Mouse (Mus musculus) liver, embryonic 14.5 days (tissue): ENCODE data around the gene Rgs7bp. TPM values are rescaled to one million over a fixed set of nuclear protein-coding genes. Genes with fewer than 3 reads are reported as not detected.

ENCODE experiments used
- ATAC-seq: fragments of 200-750 bp; cut with Nextera tagmentation; 2 replicates; pipeline ENCODE4 v1.8.0; 2017; ENCODE audit warnings: moderate number of reproducible peaks, mild to moderate bottlenecking, moderate library complexity; ENCODE audit not compliant: insufficient read depth
- DNase-seq, 3 experiments: peaks; one replicate each; pipeline ENCODE4 v3.0.0-alpha.2; 2012 to 2013; ENCODE audit warnings: low read depth in 3 of 3, low spot score in 3 of 3
- H3K27ac ChIP-seq: fragments of 300-500 bp; sonication (generic); 2 replicates; pipeline ENCODE4 v1.5.1; 2014; ENCODE audit warnings: moderate library complexity, mild to moderate bottlenecking, control low read depth, inconsistent platforms
- H3K27me3 ChIP-seq: fragments of 300-500 bp; sonication (generic); 2 replicates; pipeline ENCODE4 v1.6.1; 2014; ENCODE audit warnings: mild to moderate bottlenecking, low read length, moderate library complexity; ENCODE audit not compliant: control insufficient read depth, insufficient read depth
- H3K36me3 ChIP-seq: fragments of 300-500 bp; sonication (generic); replicated peaks from 2 replicates; pipeline ENCODE4 v1.6.1; 2014; ENCODE audit warnings: low read depth; ENCODE audit not compliant: control insufficient read depth, insufficient read depth
- H3K4me1 ChIP-seq, 2 experiments: fragments of 200-500 bp in 1 of 2; fragments of 300-500 bp in 1 of 2; sonication (generic) in 1 of 2; replicated peaks; 2 replicates each; pipeline ENCODE4 v1.6.1; 2012 to 2014; ENCODE audit warnings: antibody characterized with exemption in 1 of 2, inconsistent platforms in 1 of 2, low read length in 1 of 2; ENCODE audit not compliant: control insufficient read depth in 2 of 2, insufficient read depth in 2 of 2
- H3K4me2 ChIP-seq: fragments of 300-500 bp; sonication (generic); 2 replicates; pipeline ENCODE4 v1.6.1; 2014; ENCODE audit warnings: low read depth, mild to moderate bottlenecking, control low read depth, moderate library complexity
- H3K4me3 ChIP-seq, 2 experiments: fragments of 200-500 bp in 1 of 2; fragments of 300-500 bp in 1 of 2; sonication (generic) in 1 of 2; 2 replicates each; pipeline ENCODE4 v1.5.1; 2012 to 2014; ENCODE audit warnings: low read depth in 2 of 2, low read length in 2 of 2, mild to moderate bottlenecking in 2 of 2, control low read depth in 1 of 2, inconsistent platforms in 1 of 2, moderate library complexity in 1 of 2; ENCODE audit not compliant: insufficient read depth in 1 of 2
- H3K9ac ChIP-seq: fragments of 300-500 bp; sonication (generic); replicated peaks from 2 replicates; pipeline ENCODE4 v1.6.1; 2014; ENCODE audit warnings: mild to moderate bottlenecking, control low read depth, moderate library complexity
- H3K9me3 ChIP-seq: fragments of 300-500 bp; sonication (generic); 2 replicates; pipeline ENCODE4 v1.6.1; 2016; ENCODE audit warnings: low read length, mixed read lengths; ENCODE audit not compliant: control insufficient read depth
- CTCF ChIP-seq: IDR thresholded peaks from 2 replicates; pipeline ENCODE4 v1.5.1; 2016; ENCODE audit warnings: antibody characterized with exemption, low read depth, control low read depth
- EP300 ChIP-seq: IDR thresholded peaks from 2 replicates; pipeline ENCODE4 v1.6.1; 2016; ENCODE audit warnings: antibody characterized with exemption, low read depth
- WGBS: fragments of 180-500 bp; shearing (Covaris S2); extraction: QIAGEN DNeasy Blood & Tissue Kit; methylation state at CpG from one replicate; pipeline ENCODE4 v1.1.7; 2014; ENCODE audit not compliant: insufficient replicate concordance; 5-methylcytosine and 5-hydroxymethylcytosine counted together
- polyA plus RNA-seq, 2 experiments: library from polyadenylated mRNA; depleted of rRNA in 1 of 2; stranded (reverse) in 1 of 2; unstranded in 1 of 2; fragments of >200 nt; fragmentation: Nextera tagmentation in 1 of 2; extraction: Ambion mirVana in 1 of 2; gene quantifications; 2 replicates each; pipeline versions ENCODE4 v1.2.1 to v1.2.3; 2012 to 2014

The Rgs7bp gene
- polyA plus RNA-seq, 2 experiments, result 0.20 to 0.23 TPM

DNA sequence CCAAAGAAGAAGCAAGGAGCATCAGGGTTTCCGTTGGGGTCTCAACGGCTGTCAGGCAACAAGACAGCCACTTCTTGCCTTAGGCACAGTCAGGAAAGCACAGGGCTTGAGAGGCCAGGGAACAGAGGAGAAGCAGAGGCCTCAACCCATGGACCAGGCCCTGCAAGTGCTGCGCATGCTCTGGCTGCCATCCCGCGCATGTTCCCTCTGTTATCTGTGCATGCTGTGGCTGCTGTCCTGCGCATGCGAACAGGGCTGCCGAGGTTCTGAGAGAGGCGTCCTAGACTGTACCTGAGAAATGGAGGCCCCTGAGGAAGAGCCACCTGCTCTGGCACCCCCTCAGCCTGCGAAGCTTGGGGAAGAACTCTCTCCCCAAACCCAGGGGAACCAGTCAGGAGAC, 27.1 kb upstream of the Rgs7bp start, which contains the start of gene 4933425L06Rik:
4933425L06Rik (plus strand) TSS at position 261 of the 400 bp plus-strand sequence.
- Histone ChIP-seq H3K9me3 (no peaks in the 10 kb centered on the region), H3K27me3 (no peaks in the 10 kb centered on the region), H3K4me3 (no peak within 1 kb of the TSS), H3K36me3 (no peaks in the 10 kb centered on the region), H3K4me2 (no peak within 1 kb of the TSS), H3K27ac (no peak within 1 kb of the TSS), H3K4me1 (no peaks in the 10 kb centered on the region), H3K9ac (no peak within 1 kb of the TSS)
- WGBS, result 79% methylated on average over 10 of the region's 10 CpGs
- DNase-seq, result no peak
- no peak for TF ChIP-seq CTCF
- no peak for TF ChIP-seq EP300
- no peak for ATAC-seq

GRCm38 (mm10) chr13:105066890-105067845, 12.4 kb upstream of the Rgs7bp start:
- H3K27me3 ChIP-seq, result no peaks in the 10 kb centered on the region
- TF ChIP-seq EP300 (no peak), CTCF (no peak)
- peaks cover 0 to 2% of the 10 kb centered on the region in 2 experiments; a peak in 1 of 4 replicates for H3K4me1 ChIP-seq
- no peak for ATAC-seq
- no peak overlapping the region for H3K9ac ChIP-seq
- no peak overlapping the region for H3K27ac ChIP-seq
- H3K4me2 ChIP-seq, result no peak overlapping the region
- H3K36me3 ChIP-seq, result no peaks in the 10 kb centered on the region
- no peaks in the 10 kb centered on the region for H3K9me3 ChIP-seq
- WGBS, result 36% methylated on average over 7 of the region's 7 CpGs
- no peak overlapping the region for H3K4me3 ChIP-seq
- DNase-seq, result no peak

DNA sequence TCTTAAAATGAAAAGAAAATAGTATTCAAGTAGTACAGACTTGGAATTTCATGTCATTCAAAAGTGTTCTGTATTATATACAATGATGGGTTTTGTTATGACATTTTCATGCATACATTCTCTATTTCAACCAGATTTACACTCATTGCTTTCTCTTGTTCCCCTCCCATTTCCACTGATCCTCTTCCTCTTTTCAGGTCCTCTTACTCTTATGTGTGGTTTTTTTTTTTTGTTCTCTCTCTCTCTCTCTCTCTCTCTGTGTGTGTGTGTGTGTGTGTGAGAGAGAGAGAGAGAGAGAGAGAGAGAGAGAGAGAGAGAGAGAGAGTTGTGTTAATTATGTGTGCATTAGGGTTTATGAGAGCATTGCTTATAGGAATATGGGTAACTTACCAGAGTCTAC, 11.4 kb upstream of the Rgs7bp start:
- DNase-seq, result no peak
- Histone ChIP-seq H3K9me3 (no peaks in the 10 kb centered on the region), H3K27me3 (no peaks in the 10 kb centered on the region), H3K4me1 (peaks cover 0 to 2% of the 10 kb centered on the region in 2 experiments; a peak in 1 of 4 replicates), H3K36me3 (no peaks in the 10 kb centered on the region), H3K4me3 (no peak overlapping the region), H3K27ac (no peak overlapping the region), H3K9ac (no peak overlapping the region), H3K4me2 (no peak overlapping the region)
- TF ChIP-seq CTCF, result no peak
- no peak for TF ChIP-seq EP300
- ATAC-seq, result no peak

DNA sequence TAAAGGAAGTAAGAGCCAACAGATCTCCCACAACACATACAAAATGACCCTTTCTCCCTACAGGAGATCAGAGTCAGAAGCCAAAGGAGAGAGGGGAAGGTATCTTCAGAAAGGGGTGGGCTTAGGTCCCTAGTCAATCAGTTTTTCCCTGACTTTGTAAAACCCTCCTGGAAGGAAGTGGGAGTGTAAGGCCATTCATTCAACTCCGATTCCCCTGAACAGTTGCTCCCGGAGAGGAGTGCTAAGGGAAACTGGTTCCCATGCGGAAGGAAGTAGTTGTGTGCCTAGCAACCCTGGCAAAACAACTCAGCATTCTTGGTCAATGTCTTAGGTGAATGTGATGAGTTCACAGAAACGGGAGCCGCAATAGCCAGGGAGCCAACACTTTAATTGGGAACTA, 644 bp upstream of the Rgs7bp start:
- Histone ChIP-seq H3K27me3 (peaks cover 38% of the 10 kb centered on the region), H3K4me2 (peak overlapping the region; percentile 61), H3K4me3 (no peak overlapping the region), H3K27ac (no peak overlapping the region), H3K36me3 (no peaks in the 10 kb centered on the region), H3K9ac (no peak overlapping the region), H3K9me3 (no peaks in the 10 kb centered on the region), H3K4me1 (peaks cover 0 to 2% of the 10 kb centered on the region in 2 experiments; a peak in 1 of 4 replicates)
- TF ChIP-seq CTCF (no peak), EP300 (no peak)
- ATAC-seq (peak; percentile 41; the same call in 1 of the 2 replicates), DNase-seq (no peak)
- 8% methylated on average over 5 of the region's 5 CpGs for WGBS

- Histone ChIP-seq H3K27me3 (peaks cover 38% of the 10 kb centered on the region), H3K4me2 (peak overlapping the region; percentile 61), H3K4me1 (peaks cover 0 to 2% of the 10 kb centered on the region in 2 experiments; a peak in 1 of 4 replicates), H3K9ac (no peak overlapping the region), H3K27ac (no peak overlapping the region), H3K4me3 (peak overlapping the region; percentile 30 to 46), H3K36me3 (no peaks in the 10 kb centered on the region), H3K9me3 (no peaks in the 10 kb centered on the region)
- 2% methylated on average over 8 of the region's 8 CpGs for WGBS
- DNase-seq (no peak), ATAC-seq (peak; percentile 14; the same call in 1 of the 2 replicates)
- TF ChIP-seq CTCF, result no peak
- no peak for TF ChIP-seq EP300
Observed at GRCm38 (mm10) chr13:105054941-105055309, 195 bp upstream of the Rgs7bp start.
